Mouse (Mus musculus) MEL (cell line): ENCODE results near the gene Slc35b1. TPM values are rescaled to one million over a fixed set of nuclear protein-coding genes. Genes with fewer than 3 reads are reported as not detected.

Experiments
- DNase-seq: peaks from one replicate; pipeline ENCODE4 v3.0.0; 2011; ENCODE audit warnings: low read depth, low spot score
- H3K27ac ChIP-seq: 2 replicates; pipeline ENCODE4 v1.5.1; 2012; ENCODE audit warnings: low read depth, mild to moderate bottlenecking, control low read depth, low read length, moderate library complexity; ENCODE audit not compliant: control insufficient read depth
- H3K27me3 ChIP-seq, 2 experiments: fragments of 150-350 bp in 1 of 2; sonication (generic) in 1 of 2; 2 replicates each; pipeline ENCODE4 v1.6.1; 2012; ENCODE audit warnings: low read length in 2 of 2, mild to moderate bottlenecking in 2 of 2, improper control_type of control experiment in 1 of 2, moderate library complexity in 1 of 2; ENCODE audit not compliant: insufficient read depth in 2 of 2, control insufficient read depth in 1 of 2
- H3K36me3 ChIP-seq, 2 experiments: 2 replicates each; pipeline ENCODE4 v1.6.1; 2012 to 2014; ENCODE audit warnings: low read length in 2 of 2, improper control_type of control experiment in 1 of 2, inconsistent platforms in 1 of 2, mild to moderate bottlenecking in 1 of 2; ENCODE audit not compliant: insufficient read depth in 2 of 2, control insufficient read depth in 1 of 2
- H3K4me1 ChIP-seq, 2 experiments: fragments of 150-350 bp in 1 of 2; sonication (generic) in 1 of 2; 2 replicates each; pipeline ENCODE4 v1.6.1; 2012; ENCODE audit warnings: low read length in 2 of 2, improper control_type of control experiment in 1 of 2, mild to moderate bottlenecking in 1 of 2; ENCODE audit not compliant: insufficient read depth in 2 of 2, control insufficient read depth in 1 of 2
- H3K4me3 ChIP-seq, 2 experiments: fragments of 150-350 bp in 1 of 2; sonication (generic) in 1 of 2; 2 replicates each; pipeline ENCODE4 v1.5.1; 2012; ENCODE audit warnings: low read depth in 2 of 2, low read length in 2 of 2, mild to moderate bottlenecking in 2 of 2, moderate library complexity in 2 of 2, control low read depth in 1 of 2, improper control_type of control experiment in 1 of 2; ENCODE audit not compliant: control insufficient read depth in 1 of 2, insufficient read depth in 1 of 2
- H3K79me2 ChIP-seq: 2 replicates; pipeline ENCODE4 v1.6.1; 2012; ENCODE audit warnings: mild to moderate bottlenecking, low read length, moderate library complexity; ENCODE audit not compliant: control insufficient read depth, poor library complexity, insufficient read depth
- H3K9ac ChIP-seq: 2 replicates; pipeline ENCODE4 v1.6.1; 2012; ENCODE audit warnings: low read depth, mild to moderate bottlenecking, control low read depth, low read length, moderate library complexity; ENCODE audit not compliant: control insufficient read depth, poor library complexity, severe bottlenecking
- H3K9me3 ChIP-seq: fragments of 150-350 bp; sonication (generic); replicated peaks from 2 replicates; pipeline ENCODE4 v1.6.1; 2012; ENCODE audit warnings: mild to moderate bottlenecking, low read length, improper control_type of control experiment, moderate library complexity; ENCODE audit not compliant: insufficient read depth
- BHLHE40 ChIP-seq: IDR thresholded peaks from 2 replicates; pipeline ENCODE4 v1.6.1; 2012; ENCODE audit warnings: low read depth, mild to moderate bottlenecking, inconsistent platforms, low read length, improper control_type of control experiment, borderline replicate concordance
- CTCF ChIP-seq, 3 experiments: IDR thresholded peaks in 2 of 3; conservative IDR thresholded peaks in 1 of 3; 2 replicates each; pipeline ENCODE4 v1.5.1; 2011 to 2012; ENCODE audit warnings: low read length in 3 of 3, low read depth in 2 of 3, mild to moderate bottlenecking in 2 of 3, improper control_type of control experiment in 1 of 3, inconsistent platforms in 1 of 3, mixed read lengths in 1 of 3, moderate library complexity in 1 of 3; ENCODE audit not compliant: control insufficient read depth in 1 of 3, insufficient read depth in 1 of 3, poor library complexity in 1 of 3, severe bottlenecking in 1 of 3
- E2F4 ChIP-seq: IDR thresholded peaks from 2 replicates; pipeline ENCODE4 v1.6.1; 2011; ENCODE audit warnings: low read depth, low read length, improper control_type of control experiment, borderline replicate concordance
- ELF1 ChIP-seq: IDR thresholded peaks from 2 replicates; pipeline ENCODE4 v1.6.1; 2014; ENCODE audit warnings: low read depth, mild to moderate bottlenecking, inconsistent platforms, low read length, improper control_type of control experiment, moderate library complexity
- EP300 ChIP-seq, 2 experiments: IDR thresholded peaks; 2 replicates each; pipeline ENCODE4 v1.6.1; 2011; ENCODE audit warnings: improper control_type of control experiment in 2 of 2, low read length in 2 of 2, low read depth in 1 of 2, mild to moderate bottlenecking in 1 of 2
- ETS1 ChIP-seq: IDR thresholded peaks from 2 replicates; pipeline ENCODE4 v1.6.1; 2012; ENCODE audit warnings: low read depth, mild to moderate bottlenecking, inconsistent platforms, low read length, improper control_type of control experiment, moderate library complexity
- GABPA ChIP-seq: IDR thresholded peaks from 2 replicates; pipeline ENCODE4 v1.6.1; 2012; ENCODE audit warnings: low read depth, mild to moderate bottlenecking, inconsistent platforms, low read length, improper control_type of control experiment, moderate library complexity
- GATA1 ChIP-seq: IDR thresholded peaks from 2 replicates; pipeline ENCODE4 v1.6.1; 2011; ENCODE audit warnings: low read depth, low read length, improper control_type of control experiment
- HCFC1 ChIP-seq: IDR thresholded peaks from 2 replicates; pipeline ENCODE4 v1.6.1; 2012; ENCODE audit warnings: low read depth, mild to moderate bottlenecking, inconsistent platforms, low read length, improper control_type of control experiment, moderate library complexity
- JUND ChIP-seq: IDR thresholded peaks from 2 replicates; pipeline ENCODE4 v1.6.1; 2011; ENCODE audit warnings: low read depth, mild to moderate bottlenecking, improper control_type of control experiment, low read length
- KAT2A ChIP-seq: conservative IDR thresholded peaks from 2 replicates; pipeline ENCODE4 v1.6.1; 2012; ENCODE audit warnings: low read depth, low read length, improper control_type of control experiment, inconsistent platforms
- MAX ChIP-seq: IDR thresholded peaks from 2 replicates; pipeline ENCODE4 v1.6.1; 2011; ENCODE audit warnings: low read length, improper control_type of control experiment
- MAZ ChIP-seq: IDR thresholded peaks from 2 replicates; pipeline ENCODE4 v1.6.1; 2012; ENCODE audit warnings: low read depth, mild to moderate bottlenecking, inconsistent platforms, low read length, improper control_type of control experiment
- MYB ChIP-seq: IDR thresholded peaks from 2 replicates; pipeline ENCODE4 v1.6.1; 2011; ENCODE audit warnings: mild to moderate bottlenecking, low read depth, low read length, improper control_type of control experiment
- NRF1 ChIP-seq: IDR thresholded peaks from 2 replicates; pipeline ENCODE4 v1.6.1; 2014; ENCODE audit warnings: low read depth, mild to moderate bottlenecking, inconsistent platforms, low read length, improper control_type of control experiment, moderate library complexity; ENCODE audit not compliant: poor library complexity, insufficient read depth, severe bottlenecking
- POLR2AphosphoS2 ChIP-seq: IDR thresholded peaks from 2 replicates; pipeline ENCODE4 v1.6.1; 2011; ENCODE audit warnings: low read length, improper control_type of control experiment
- POLR2AphosphoS5 ChIP-seq: IDR thresholded peaks from 2 replicates; pipeline ENCODE4 v1.6.1; 2012; ENCODE audit warnings: low read depth, borderline replicate concordance, mild to moderate bottlenecking, inconsistent platforms, low read length, moderate library complexity, mixed read lengths
- RCOR1 ChIP-seq: IDR thresholded peaks from 2 replicates; pipeline ENCODE4 v1.6.1; 2012; ENCODE audit warnings: low read depth, mild to moderate bottlenecking, inconsistent platforms, low read length, improper control_type of control experiment
- TAL1 ChIP-seq: IDR thresholded peaks from 2 replicates; pipeline ENCODE4 v1.6.1; 2012; ENCODE audit warnings: mild to moderate bottlenecking, inconsistent platforms, low read length, moderate library complexity, mixed read lengths
- TBP ChIP-seq: IDR thresholded peaks from 2 replicates; pipeline ENCODE4 v1.8.0; 2011; ENCODE audit warnings: low read depth, low read length, improper control_type of control experiment
- TCF12 ChIP-seq: IDR thresholded peaks from 2 replicates; pipeline ENCODE4 v1.6.1; 2014; ENCODE audit warnings: low read depth, mild to moderate bottlenecking, inconsistent platforms, low read length, improper control_type of control experiment, moderate library complexity
- UBTF ChIP-seq: IDR thresholded peaks from 2 replicates; pipeline ENCODE4 v1.6.1; 2012; ENCODE audit warnings: low read depth, mild to moderate bottlenecking, inconsistent platforms, low read length, improper control_type of control experiment, moderate library complexity, borderline replicate concordance; ENCODE audit not compliant: insufficient read depth
- USF1 ChIP-seq: IDR thresholded peaks from 2 replicates; pipeline ENCODE4 v1.6.1; 2014; ENCODE audit warnings: low read depth, mild to moderate bottlenecking, inconsistent platforms, low read length, improper control_type of control experiment, moderate library complexity
- USF2 ChIP-seq, 2 experiments: IDR thresholded peaks; 2 replicates each; pipeline ENCODE4 v1.6.1; 2011 to 2012; ENCODE audit warnings: improper control_type of control experiment in 2 of 2, low read length in 2 of 2, borderline replicate concordance in 1 of 2, inconsistent platforms in 1 of 2, low read depth in 1 of 2, mild to moderate bottlenecking in 1 of 2; ENCODE audit not compliant: insufficient read depth in 1 of 2
- ZNF384 ChIP-seq: IDR thresholded peaks from 2 replicates; pipeline ENCODE4 v1.6.1; 2012; ENCODE audit warnings: low read depth, mild to moderate bottlenecking, inconsistent platforms, low read length, improper control_type of control experiment
- polyA plus RNA-seq, 2 experiments: library from polyadenylated mRNA; stranded (reverse) in 1 of 2; unstranded in 1 of 2; fragments of >175 nt in 1 of 2; fragments of >200 nt in 1 of 2; gene quantifications; 2 replicates each; pipeline versions ENCODE4 v1.2.1 to v1.2.4; 2012; ENCODE audit warnings: low replicate concordance in 2 of 2, low read depth in 1 of 2; ENCODE audit not compliant: insufficient read length in 2 of 2, insufficient read depth in 1 of 2, missing spikeins in 1 of 2
- total RNA-seq: library from RNA; depleted of rRNA; stranded (reverse); fragments of 300-350 nt; gene quantifications from 2 replicates; pipeline ENCODE4 v1.2.3, GENCODE M21; 2012

Gene Slc35b1
- total and polyA plus RNA-seq, 3 experiments, result 59.1 to 82.4 TPM; not detected in 1

- TF ChIP-seq TAL1 (no peak), MAZ (no peak)
Measured at GRCm38 (mm10) chr11:95411453-95412013, 27.0 kb downstream of the Slc35b1 start (continued).

GRCm38 (mm10) chr11:95412615-95413014, 28.1 kb downstream of the Slc35b1 start:
- peaks cover 18 to 19% of the 10 kb centered on the region in 2 experiments for H3K4me1 ChIP-seq
- DNase-seq, result no peak
- no peaks in the 10 kb centered on the region for H3K9me3 ChIP-seq
- no peak for TF ChIP-seq KAT2A
- TF ChIP-seq TBP, result no peak
- no peak for TF ChIP-seq TCF12
- TF ChIP-seq GABPA, result no peak
- TF ChIP-seq EP300 (IDR thresholded peaks at IDR 0.05; ENCODE audit: low read depth in 1 of 2, low read length in 2 of 2), result no peak
- no peak for TF ChIP-seq HCFC1
- no peak for TF ChIP-seq CTCF (IDR thresholded peaks at IDR 0.05 in 2 of 3, conservative IDR thresholded peaks at IDR 0.05 in 1 of 3; ENCODE audit: control insufficient read depth in 1 of 3, insufficient read depth in 1 of 3, low read depth in 2 of 3, low read length in 3 of 3, poor library complexity in 1 of 3, severe bottlenecking in 1 of 3)
- TF ChIP-seq GATA1, result no peak
- no peak overlapping the region for H3K27ac ChIP-seq
- peaks cover 24% of the 10 kb centered on the region for H3K79me2 ChIP-seq
- no peak overlapping the region for H3K9ac ChIP-seq
- H3K27me3 ChIP-seq, result no peaks in the 10 kb centered on the region
- H3K4me3 ChIP-seq, result no peak overlapping the region
- peaks cover 0 to 29% of the 10 kb centered on the region in 2 experiments; a peak in 2 of 4 replicates for H3K36me3 ChIP-seq

GRCm38 (mm10) chr11:95413641-95414535, 29.4 kb downstream of the Slc35b1 start, which contains the start of gene Spop:
Gene Spop, plus strand, starts transcription at chr11:95414080.
- Histone ChIP-seq H3K9me3 (no peaks in the 10 kb centered on the region), H3K79me2 (peaks cover 25% of the 10 kb centered on the region), H3K9ac (peak within 1 kb of the TSS; percentile 74), H3K27me3 (no peaks in the 10 kb centered on the region), H3K36me3 (peaks cover 3 to 29% of the 10 kb centered on the region in 2 experiments; a peak in 3 of 4 replicates), H3K4me1 (peaks cover 18 to 19% of the 10 kb centered on the region in 2 experiments), H3K4me3 (peak within 1 kb of the TSS; percentile 71 to 85), H3K27ac (peak within 1 kb of the TSS; percentile 92)
- peak; percentile 97 for DNase-seq
- TF ChIP-seq TCF12 (peak; percentile 31; the same call in 1 of the 2 replicates), GABPA (no peak), ZNF384 (no peak), RCOR1 (0 out of 2 replicates have a peak, but pooled peaks have one; percentile 5), MAZ (0 out of 2 replicates have a peak, but pooled peaks have one; percentile 20), MAX (peak; percentile 100), POLR2AphosphoS5 (peak; percentile 57; the same call in 1 of the 2 replicates), JUND (no peak), UBTF (no peak), HCFC1 (peak; percentile 48), MYB (no peak), USF2 (IDR thresholded peaks at IDR 0.05; ENCODE audit: borderline replicate concordance in 1 of 2, insufficient read depth in 1 of 2, low read depth in 1 of 2, low read length in 2 of 2) (no peak), USF1 (0 out of 2 replicates have a peak, but pooled peaks have one; percentile 4), EP300 (IDR thresholded peaks at IDR 0.05; ENCODE audit: low read depth in 1 of 2, low read length in 2 of 2) (peak in 1 of 2 experiments; percentile 25; a peak in 2 of 4 replicates), ELF1 (peak; percentile 42; the same call in 1 of the 2 replicates), NRF1 (peak; percentile 82), E2F4 (peak; percentile 93), BHLHE40 (peak; percentile 79), POLR2AphosphoS2 (no peak; the same call in 1 of the 2 replicates), ETS1 (0 out of 2 replicates have a peak, but pooled peaks have one; percentile 27)
